Mouse (Mus musculus) erythroblast, embryonic 14.5 days (primary cell): ENCODE measurements around the gene Dync2li1.

ENCODE experiments used
- GATA1 ChIP-seq: IDR thresholded peaks from 2 replicates; pipeline ENCODE4 v1.6.1; 2012; ENCODE audit warnings: low read length, inconsistent platforms, mixed read lengths
- TAL1 ChIP-seq: IDR thresholded peaks from 3 replicates; pipeline ENCODE4 v1.6.1; 2012; ENCODE audit warnings: low read length, inconsistent platforms, mixed read lengths

DNA sequence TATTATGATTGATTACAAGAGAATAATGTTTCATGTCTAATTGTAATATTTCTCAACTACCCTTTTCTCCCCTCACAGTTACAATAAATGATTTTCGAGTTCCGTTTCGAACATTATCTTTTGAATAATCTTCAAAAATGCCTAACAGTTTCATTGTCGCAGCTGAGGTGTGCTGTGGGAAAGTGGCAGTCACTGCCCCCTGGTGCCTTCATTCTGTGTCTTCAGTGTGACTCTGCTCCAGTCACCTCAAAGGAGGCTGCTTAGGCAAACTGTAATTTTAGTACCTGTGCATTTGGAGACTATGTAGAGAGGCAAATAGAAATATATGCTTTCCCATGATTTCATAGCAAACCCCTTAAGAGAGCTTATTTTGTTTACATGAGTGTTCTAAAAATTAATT is 4.3 kb upstream of the Dync2li1 start:
- TF ChIP-seq GATA1 (no peak), TAL1 (no peak)
